Mouse (Mus musculus) olfactory bulb, adult 2 months (tissue): ENCODE data around the gene Mon2.

Experiments
- CTCF ChIP-seq: fragments of 200-500 bp; IDR thresholded peaks from 2 replicates; pipeline ENCODE4 v1.5.1; 2012; ENCODE audit warnings: low read depth, mild to moderate bottlenecking, low read length, moderate library complexity; ENCODE audit not compliant: insufficient read depth
- POLR2A ChIP-seq: fragments of 200-500 bp; IDR thresholded peaks from 2 replicates; pipeline ENCODE4 v1.6.1; 2012; ENCODE audit warnings: mild to moderate bottlenecking, low read depth, low read length, moderate library complexity; ENCODE audit not compliant: insufficient read depth

DNA sequence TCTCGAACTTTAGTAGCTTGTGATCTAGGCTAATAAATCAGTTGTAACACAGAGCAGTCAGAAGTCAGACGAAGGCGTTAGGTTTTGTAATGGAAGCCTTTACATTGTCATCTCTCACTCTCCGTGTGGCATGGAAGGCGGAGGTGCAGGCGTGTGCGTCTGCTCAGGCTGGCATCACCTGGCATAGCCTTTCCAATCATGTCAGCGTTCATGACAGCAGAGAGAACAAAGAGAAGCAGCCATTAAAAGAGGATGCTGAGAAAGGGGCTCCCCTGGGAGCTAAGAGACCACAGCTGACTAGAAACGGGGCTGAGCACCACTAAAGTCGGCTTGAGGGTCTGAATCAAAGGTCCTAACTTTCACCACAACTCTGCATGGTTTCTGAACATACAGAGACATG is 19.8 kb downstream of the Mon2 start:
- TF ChIP-seq CTCF (no peak), POLR2A (no peak)
